Mouse (Mus musculus) embryonic facial prominence, embryonic 12.5 days (tissue): ENCODE measurements around the gene Adipor2. TPM values are rescaled to one million over a fixed set of nuclear protein-coding genes. Genes with fewer than 3 reads are reported as not detected.
"Not testable (repeated sequence)": the region's sequence is repeated elsewhere in the genome, so short reads cannot be mapped to it uniquely, and the experiment has no call there.

Source experiments
- ATAC-seq: fragments of 200-750 bp; cut with Nextera tagmentation; 2 replicates; pipeline ENCODE4 v1.8.0; 2017; ENCODE audit not compliant: insufficient number of reproducible peaks, insufficient read depth, low FRiP score, low TSS enrichment
- H3K27ac ChIP-seq: fragments of 300-500 bp; sonication (generic); 2 replicates; pipeline ENCODE4 v1.5.1; 2016; ENCODE audit warnings: mild to moderate bottlenecking
- H3K27me3 ChIP-seq: fragments of 300-500 bp; sonication (generic); 2 replicates; pipeline ENCODE4 v1.6.1; 2016; ENCODE audit warnings: mild to moderate bottlenecking, moderate library complexity
- H3K36me3 ChIP-seq: fragments of 300-500 bp; sonication (generic); 2 replicates; pipeline ENCODE4 v1.6.1; 2016; ENCODE audit warnings: mild to moderate bottlenecking
- H3K4me1 ChIP-seq: fragments of 300-500 bp; sonication (generic); 2 replicates; pipeline ENCODE4 v1.6.1; 2016
- H3K4me2 ChIP-seq: fragments of 300-500 bp; sonication (generic); replicated peaks from 2 replicates; pipeline ENCODE4 v1.6.1; 2016; ENCODE audit warnings: mild to moderate bottlenecking, moderate library complexity
- H3K4me3 ChIP-seq: fragments of 300-500 bp; sonication (generic); 2 replicates; pipeline ENCODE4 v1.5.1; 2016; ENCODE audit warnings: mild to moderate bottlenecking
- H3K9ac ChIP-seq: fragments of 300-500 bp; sonication (generic); 2 replicates; pipeline ENCODE4 v1.6.1; 2016; ENCODE audit warnings: mild to moderate bottlenecking, moderate library complexity
- H3K9me3 ChIP-seq: fragments of 300-500 bp; sonication (generic); 2 replicates; pipeline ENCODE4 v1.6.1; 2016; ENCODE audit warnings: mild to moderate bottlenecking, moderate library complexity
- WGBS: fragments of 180-500 bp; shearing (Covaris S2); methylation state at CpG from one replicate; pipeline ENCODE4 v1.1.7; 2016; 5-methylcytosine and 5-hydroxymethylcytosine counted together
- polyA plus RNA-seq: library from polyadenylated mRNA; unstranded; fragments of >200 nt; fragmentation: Nextera tagmentation; extraction: Ambion mirVana; gene quantifications from 2 replicates; pipeline ENCODE4 v1.2.1, GENCODE M21; 2016

Gene Adipor2
- polyA plus RNA-seq, 1 experiment from 2014 or later: 30.2 TPM

- peak; percentile 70; the same call in 1 of the 2 replicates for ATAC-seq
- no peak overlapping the region for H3K9ac ChIP-seq
- H3K27ac ChIP-seq: no peak overlapping the region
- H3K27me3 ChIP-seq: 0 out of 2 replicates have a peak, but pooled peaks cover 3% of the 10 kb centered on the region
- 41% methylated on average over 12 of the region's 12 CpGs for WGBS
- H3K4me1 ChIP-seq: peaks cover 9% of the 10 kb centered on the region; the same call in 1 of the 2 replicates
- H3K4me2 ChIP-seq: peak overlapping the region; percentile 22; the same call in 1 of the 2 replicates
- no peak overlapping the region for H3K4me3 ChIP-seq
- H3K9me3 ChIP-seq: no peaks in the 10 kb centered on the region
- 0 out of 2 replicates have a peak, but pooled peaks cover 8% of the 10 kb centered on the region for H3K36me3 ChIP-seq
These were observed 26.5 kb upstream of the Adipor2 start for GRCm38 (mm10) chr6:119443742-119444645.

GRCm38 (mm10) chr6:119442729-119443128, 25.2 kb upstream of the Adipor2 start:
- H3K27ac ChIP-seq, ATAC-seq, H3K9me3 ChIP-seq, H3K9ac ChIP-seq, H3K4me1 ChIP-seq, H3K4me2 ChIP-seq, H3K4me3 ChIP-seq, H3K27me3 ChIP-seq: not testable (repeated sequence)
- peaks cover 11% of the 10 kb centered on the region; the same call in 1 of the 2 replicates for H3K36me3 ChIP-seq
- 85% methylated on average over 5 of the region's 5 CpGs for WGBS

GRCm38 (mm10) chr6:119437894-119438761, 20.6 kb upstream of the Adipor2 start:
- no peaks in the 10 kb centered on the region for H3K9me3 ChIP-seq
- ATAC-seq: peak; percentile 87; the same call in 1 of the 2 replicates
- H3K4me1 ChIP-seq: no peaks in the 10 kb centered on the region
- no peak overlapping the region for H3K27ac ChIP-seq
- H3K27me3 ChIP-seq: no peaks in the 10 kb centered on the region
- peaks cover 16% of the 10 kb centered on the region; the same call in 1 of the 2 replicates for H3K36me3 ChIP-seq
- no peak overlapping the region for H3K4me3 ChIP-seq
- no peak overlapping the region for H3K4me2 ChIP-seq
- WGBS: 55% methylated on average over 8 of the region's 8 CpGs
- H3K9ac ChIP-seq: no peak overlapping the region

- no peak for ATAC-seq
- Histone ChIP-seq H3K4me3 (no peak overlapping the region), H3K36me3 (peaks cover 9% of the 10 kb centered on the region), H3K4me1 (no peaks in the 10 kb centered on the region), H3K4me2 (no peak overlapping the region), H3K9me3 (no peaks in the 10 kb centered on the region), H3K27me3 (no peaks in the 10 kb centered on the region), H3K27ac (no peak overlapping the region), H3K9ac (no peak overlapping the region)
- 87% methylated on average over 4 of the region's 4 CpGs for WGBS
These were observed 16.9 kb upstream of the Adipor2 start for GRCm38 (mm10) chr6:119434394-119434793.

- Histone ChIP-seq H3K4me2 (no peak overlapping the region), H3K4me3 (no peak overlapping the region), H3K4me1 (no peaks in the 10 kb centered on the region), H3K9me3 (no peaks in the 10 kb centered on the region), H3K27me3 (no peaks in the 10 kb centered on the region), H3K27ac (no peak overlapping the region), H3K9ac (no peak overlapping the region), H3K36me3 (peaks cover 14% of the 10 kb centered on the region; the same call in 1 of the 2 replicates)
- 73% methylated on average over 6 of the region's 6 CpGs for WGBS
- ATAC-seq: no peak
These were observed 14.3 kb upstream of the Adipor2 start for GRCm38 (mm10) chr6:119431751-119432324.

- peaks cover 14% of the 10 kb centered on the region; the same call in 1 of the 2 replicates for H3K36me3 ChIP-seq
- H3K9me3 ChIP-seq: no peaks in the 10 kb centered on the region
- H3K27me3 ChIP-seq: no peaks in the 10 kb centered on the region
- no peak for ATAC-seq
- no peak overlapping the region for H3K4me3 ChIP-seq
- 50% methylated on average over 2 of the region's 2 CpGs for WGBS
- no peak overlapping the region for H3K4me2 ChIP-seq
- no peak overlapping the region for H3K9ac ChIP-seq
- no peaks in the 10 kb centered on the region for H3K4me1 ChIP-seq
- no peak overlapping the region for H3K27ac ChIP-seq
These were observed 13.0 kb upstream of the Adipor2 start for GRCm38 (mm10) chr6:119430508-119430907.

- no peaks in the 10 kb centered on the region for H3K27me3 ChIP-seq
- no peaks in the 10 kb centered on the region for H3K4me1 ChIP-seq
- H3K36me3 ChIP-seq: peaks cover 14% of the 10 kb centered on the region; the same call in 1 of the 2 replicates
- WGBS: 97% methylated on average over 13 of the region's 13 CpGs
- H3K4me3 ChIP-seq: no peak overlapping the region
- H3K9me3 ChIP-seq: no peaks in the 10 kb centered on the region
- no peak overlapping the region for H3K4me2 ChIP-seq
- no peak for ATAC-seq
- no peak overlapping the region for H3K9ac ChIP-seq
- no peak overlapping the region for H3K27ac ChIP-seq
These were observed 11.8 kb upstream of the Adipor2 start for GRCm38 (mm10) chr6:119429311-119429710.

- Histone ChIP-seq H3K27ac (no peak overlapping the region), H3K4me2 (no peak overlapping the region), H3K4me3 (no peak overlapping the region), H3K27me3 (no peaks in the 10 kb centered on the region), H3K9ac (no peak overlapping the region), H3K4me1 (no peaks in the 10 kb centered on the region), H3K9me3 (no peaks in the 10 kb centered on the region), H3K36me3 (peaks cover 14% of the 10 kb centered on the region; the same call in 1 of the 2 replicates)
- 82% methylated on average over 3 of the region's 3 CpGs for WGBS
- ATAC-seq: no peak
These were observed 11.1 kb upstream of the Adipor2 start for GRCm38 (mm10) chr6:119428611-119429010.

- Histone ChIP-seq H3K36me3 (no peaks in the 10 kb centered on the region), H3K9ac (no peak overlapping the region), H3K4me2 (no peak overlapping the region), H3K4me3 (no peak overlapping the region), H3K27me3 (no peaks in the 10 kb centered on the region), H3K4me1 (no peaks in the 10 kb centered on the region), H3K9me3 (no peaks in the 10 kb centered on the region), H3K27ac (no peak overlapping the region)
- no peak for ATAC-seq
- WGBS: 81% methylated on average over 4 of the region's 4 CpGs
These were observed 3.5 kb upstream of the Adipor2 start for GRCm38 (mm10) chr6:119421001-119421400.

- H3K4me2 ChIP-seq: no peak overlapping the region
- H3K4me3 ChIP-seq: no peak overlapping the region
- no peaks in the 10 kb centered on the region for H3K9me3 ChIP-seq
- H3K27me3 ChIP-seq: no peaks in the 10 kb centered on the region
- H3K4me1 ChIP-seq: no peaks in the 10 kb centered on the region
- ATAC-seq: no peak
- WGBS: 85% methylated on average over 5 of the region's 5 CpGs
- H3K36me3 ChIP-seq: no peaks in the 10 kb centered on the region
- no peak overlapping the region for H3K27ac ChIP-seq
- H3K9ac ChIP-seq: no peak overlapping the region
These were observed 2.9 kb upstream of the Adipor2 start for GRCm38 (mm10) chr6:119420357-119420756.

- Histone ChIP-seq H3K9ac (no peak overlapping the region), H3K4me1 (no peaks in the 10 kb centered on the region), H3K9me3 (no peaks in the 10 kb centered on the region), H3K27me3 (no peaks in the 10 kb centered on the region), H3K4me2 (no peak overlapping the region), H3K27ac (no peak overlapping the region), H3K4me3 (no peak overlapping the region), H3K36me3 (no peaks in the 10 kb centered on the region)
- ATAC-seq: no peak
- WGBS: 43% methylated on average over 7 of the region's 7 CpGs
These were observed 1.9 kb upstream of the Adipor2 start for GRCm38 (mm10) chr6:119419412-119419811.
